Mouse (Mus musculus) lung, postnatal 36 days (tissue): ENCODE data around the gene Atp10b.

ENCODE experiments used
- DNase-seq: peaks from one replicate; pipeline ENCODE4 v3.0.0; 2022; ENCODE audit warnings: mixed read lengths

Atp10b gene

GRCm38 (mm10) chr11:43203580-43203979 is 53.9 kb downstream of the Atp10b start:
- DNase-seq, result no peak

- DNase-seq, result peak; percentile 7
Measured at GRCm38 (mm10) chr11:43213134-43213533, 63.5 kb downstream of the Atp10b start.

- no peak for DNase-seq
Measured at GRCm38 (mm10) chr11:43213740-43214139, 64.1 kb downstream of the Atp10b start.

- DNase-seq, result peak; percentile 8
Measured at GRCm38 (mm10) chr11:43217021-43217420, 67.3 kb downstream of the Atp10b start.

GRCm38 (mm10) chr11:43230231-43230630 is 80.6 kb downstream of the Atp10b start:
- no peak for DNase-seq

- no peak for DNase-seq
Measured at GRCm38 (mm10) chr11:43232073-43232472, 82.4 kb downstream of the Atp10b start.

- DNase-seq, result no peak
Measured at GRCm38 (mm10) chr11:43236360-43237039, 86.8 kb downstream of the Atp10b start.

GRCm38 (mm10) chr11:43239804-43240203 is 90.1 kb downstream of the Atp10b start:
- DNase-seq, result no peak

- DNase-seq, result no peak
Measured at GRCm38 (mm10) chr11:43253034-43253433, 103.4 kb downstream of the Atp10b start.

- DNase-seq, result no peak
Measured at GRCm38 (mm10) chr11:43255262-43255661, 105.6 kb downstream of the Atp10b start.

GRCm38 (mm10) chr11:43257291-43257690 is 107.6 kb downstream of the Atp10b start:
- DNase-seq, result no peak

GRCm38 (mm10) chr11:43257781-43258180 is 108.1 kb downstream of the Atp10b start:
- no peak for DNase-seq

- peak; percentile 66 for DNase-seq
Measured at GRCm38 (mm10) chr11:43263548-43264218, 114.0 kb downstream of the Atp10b start.

- no peak for DNase-seq
Measured at GRCm38 (mm10) chr11:43267505-43267904, 117.8 kb downstream of the Atp10b start.

- DNase-seq, result no peak
Measured at GRCm38 (mm10) chr11:43269503-43270255, 120.0 kb downstream of the Atp10b start.

GRCm38 (mm10) chr11:43270256-43270806 is 120.7 kb downstream of the Atp10b start:
- no peak for DNase-seq

- DNase-seq, result no peak
Measured at GRCm38 (mm10) chr11:43273896-43274295, 124.2 kb downstream of the Atp10b start.

GRCm38 (mm10) chr11:43297584-43297983 is 147.9 kb downstream of the Atp10b start:
- DNase-seq, result no peak

- DNase-seq, result no peak
Measured at GRCm38 (mm10) chr11:43311000-43311399, 161.3 kb downstream of the Atp10b start.
